Mouse (Mus musculus): ENCODE measurements around the gene Dis3l2.

Gene Dis3l2

DNA sequence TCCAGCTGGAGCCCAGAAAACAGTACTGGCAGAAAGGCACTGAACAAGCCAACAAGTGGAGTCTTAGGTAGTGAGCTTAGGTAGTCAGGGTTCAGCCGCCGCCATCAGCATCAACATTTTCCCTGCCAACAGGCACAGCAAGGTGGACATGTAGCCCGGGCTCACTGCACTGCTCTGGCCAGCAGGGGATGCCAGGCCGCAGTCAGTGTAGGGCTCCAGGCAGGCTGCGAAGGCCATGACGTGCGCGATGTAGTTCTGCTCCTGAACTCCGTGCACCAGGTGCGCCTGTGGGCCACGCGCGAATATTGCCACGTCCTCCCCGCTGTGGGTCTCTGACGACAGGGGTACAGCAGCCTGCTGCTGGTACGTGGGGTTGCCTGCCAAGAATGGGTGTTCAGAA, 383.4 kb downstream of the Dis3l2 start:
- no peak for DNase-seq

DNA sequence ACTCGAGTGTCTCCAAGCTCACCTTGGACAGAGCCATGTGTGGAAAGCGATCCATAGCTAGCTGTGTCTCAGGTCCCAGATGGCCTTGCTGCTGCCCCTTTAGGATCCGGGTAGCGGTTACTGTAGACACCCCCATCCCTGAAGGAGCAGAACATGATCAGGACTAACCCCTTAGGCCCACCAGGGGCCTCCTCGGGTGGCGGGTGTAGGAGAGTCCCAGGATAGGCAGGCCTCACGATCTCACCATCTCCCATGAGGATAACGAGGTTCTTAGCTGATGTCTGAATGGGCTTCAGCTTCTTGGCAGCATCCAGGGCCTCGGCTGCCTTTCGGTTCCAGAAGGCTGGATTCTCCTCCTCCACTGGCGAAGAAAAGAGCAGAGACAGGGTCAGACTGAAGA, 385.6 kb downstream of the Dis3l2 start:
- no peak for DNase-seq

DNA sequence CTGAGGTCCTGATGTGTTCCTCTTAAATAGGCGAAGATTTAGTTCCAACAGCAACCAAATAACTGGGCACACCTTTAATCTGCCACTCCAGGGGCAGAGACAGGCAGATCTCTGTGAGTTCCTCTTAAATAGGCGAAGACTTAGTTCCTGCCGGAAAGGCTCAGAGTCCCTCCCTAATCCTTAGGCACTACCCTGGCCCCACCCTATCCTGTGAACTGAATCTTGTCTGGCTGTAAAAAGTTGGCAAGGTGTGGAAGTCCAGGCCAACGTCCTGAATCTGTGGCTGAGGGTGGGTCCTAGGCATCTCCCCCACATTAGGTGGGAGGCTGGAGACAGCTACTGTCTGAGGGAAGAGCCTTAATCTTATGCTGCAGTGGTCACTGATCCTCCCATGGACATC, 386.2 kb downstream of the Dis3l2 start, which contains the start of gene Alppl2:
Alppl2 (minus strand) TSS at position 101 of the 400 bp plus-strand sequence.
- no peak for DNase-seq

DNA sequence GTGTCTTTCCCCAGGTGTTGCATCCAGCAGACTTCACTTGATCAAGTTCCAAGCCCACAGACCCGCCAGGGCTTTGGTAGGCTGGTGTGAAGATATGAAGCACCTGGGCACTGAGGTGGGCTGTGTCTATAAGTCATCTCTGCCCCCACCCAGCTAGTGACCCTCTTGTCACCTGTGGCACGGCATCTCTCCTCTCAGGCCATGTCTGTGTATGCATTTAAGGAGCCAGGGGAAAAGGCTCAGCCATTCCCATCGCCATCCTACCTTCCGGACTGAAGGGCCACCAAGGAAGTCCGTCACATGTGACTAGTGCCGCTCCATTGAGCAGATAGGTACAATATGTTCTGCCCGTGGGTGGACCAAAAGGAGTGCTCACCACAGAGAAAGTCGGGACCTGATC, 392.0 kb downstream of the Dis3l2 start:
- no peak for DNase-seq

DNA sequence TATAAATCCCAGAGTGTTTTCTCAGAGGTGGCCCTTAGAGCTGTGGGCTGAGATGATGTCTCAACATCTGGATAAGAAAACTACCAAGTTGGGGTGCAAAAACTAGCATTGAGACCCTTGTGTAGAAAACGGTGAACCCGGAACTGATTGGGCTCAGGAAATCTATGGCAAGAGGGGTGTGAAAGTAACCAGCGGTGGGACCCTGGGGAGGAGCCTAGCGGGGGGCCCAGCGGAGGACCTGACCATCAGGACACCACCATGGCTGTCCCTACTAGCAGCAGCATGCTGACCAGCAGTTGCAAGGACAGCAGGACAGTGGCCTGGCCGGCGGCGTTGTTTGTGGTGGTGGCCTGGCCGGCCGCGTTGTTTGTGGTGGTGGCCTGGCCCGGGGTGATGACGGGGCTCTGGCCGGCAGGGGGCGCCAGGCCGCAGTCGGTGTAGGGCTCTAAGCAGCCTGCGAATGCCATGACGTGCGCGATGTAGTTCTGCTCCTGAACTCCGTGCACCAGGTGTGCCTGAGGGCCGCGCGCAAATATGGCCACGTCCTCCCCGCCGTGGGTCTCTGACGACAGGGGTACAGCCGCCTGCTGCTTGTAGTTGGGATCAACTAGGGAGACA, 394.9 kb downstream of the Dis3l2 start:
- DNase-seq = peak; percentile 54 to 73

All from cerebellum, postnatal 25 days (tissue).